Mouse (Mus musculus) ES-Bruce4 (cell line): ENCODE measurements at regions not wholly inside any gene's neighbourhood (a gene's known extent, or its start where the extent isn't known, plus 50 kb on each side); places are given as distances from the start of the nearest gene placed in this dataset.
A peak's percentile ranks its signal among the peaks of the same experiment; 100 is the strongest.

Experiments
- CTCF ChIP-seq: IDR thresholded peaks from one replicate; pipeline ENCODE4 v1.8.1; 2011; ENCODE audit warnings: low read depth, low read length
- EP300 ChIP-seq: IDR thresholded peaks from 2 replicates; pipeline ENCODE4 v1.6.1; 2011; ENCODE audit warnings: low read depth, low read length; ENCODE audit not compliant: insufficient read depth
- POLR2A ChIP-seq: IDR thresholded peaks from one replicate; pipeline ENCODE4 v1.8.1; 2011; ENCODE audit warnings: low read length; ENCODE audit not compliant: insufficient read depth

- no peak for TF ChIP-seq POLR2A
- TF ChIP-seq CTCF, result no peak
- 0 out of 2 replicates have a peak, but pooled peaks have one; percentile 20 for TF ChIP-seq EP300
Observed at GRCm38 (mm10) chr15:43984991-43985390, 3850.8 kb downstream of the 9330182O14Rik start.
